Mouse (Mus musculus): ENCODE data around the gene Fer1l5. TPM values are rescaled to one million over a fixed set of nuclear protein-coding genes. Genes with fewer than 3 reads are reported as not detected.

Gene Fer1l5
- 0.15 and 0.34 TPM in 2 replicates for polyA plus RNA-seq (2015; fragmentation: Nextera tagmentation; extraction: Ambion mirVana)

DNA sequence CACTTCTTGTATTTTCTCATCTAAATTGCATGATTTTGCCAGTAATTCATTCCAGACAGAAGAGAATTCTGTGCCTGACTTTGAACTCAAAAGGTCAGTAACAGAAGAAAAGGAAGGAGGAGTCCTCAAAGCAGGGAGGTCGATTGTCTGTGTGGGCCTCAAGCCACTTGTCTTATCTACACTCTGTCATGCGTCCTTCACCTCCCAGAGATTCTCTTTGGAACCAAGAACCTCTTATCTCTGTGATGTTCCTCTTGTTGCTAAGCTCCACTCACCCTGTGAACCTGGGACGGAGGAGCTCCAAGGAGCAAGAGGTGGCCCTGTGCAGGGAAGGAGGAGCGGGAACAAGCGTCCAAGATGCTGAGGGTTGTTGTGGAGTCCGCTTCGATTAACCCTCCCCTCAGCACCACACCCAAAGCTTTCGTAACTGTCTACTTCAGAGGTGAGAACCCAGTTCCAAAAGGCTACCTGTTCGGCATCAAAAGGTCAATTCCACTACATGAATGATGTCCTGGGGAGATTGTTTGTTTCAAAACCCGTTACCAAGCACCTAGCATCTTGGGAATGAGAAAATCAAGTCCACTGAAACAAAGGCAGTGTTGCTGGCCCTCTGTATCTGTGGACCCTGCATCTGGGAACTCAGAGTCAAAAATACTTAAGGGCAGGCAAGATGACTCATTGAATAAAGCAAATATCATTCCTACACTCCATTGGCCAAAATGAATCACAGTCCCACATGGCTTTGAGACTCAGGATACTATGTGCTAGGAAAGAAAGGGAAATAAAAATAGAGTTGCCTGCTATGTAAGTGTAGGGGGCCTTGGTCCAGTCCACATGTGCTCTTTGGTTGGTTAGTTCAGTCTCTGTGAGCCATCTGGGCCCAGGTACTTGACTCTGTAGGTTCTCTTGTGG lies at the start of gene Fer1l5:
TSS of gene Fer1l5 (plus strand) at position 358 of the 912 bp plus-strand sequence.
- ATAC-seq (ENCODE audit: low read depth) = no peak
- H3K4me2 ChIP-seq (ENCODE audit: low read depth, low read length) = no peak within 1 kb of the TSS
- 49% methylated on average over 10 of the region's 10 CpGs for whole genome bisulfite sequencing (ENCODE audit: insufficient replicate concordance)

DNA sequence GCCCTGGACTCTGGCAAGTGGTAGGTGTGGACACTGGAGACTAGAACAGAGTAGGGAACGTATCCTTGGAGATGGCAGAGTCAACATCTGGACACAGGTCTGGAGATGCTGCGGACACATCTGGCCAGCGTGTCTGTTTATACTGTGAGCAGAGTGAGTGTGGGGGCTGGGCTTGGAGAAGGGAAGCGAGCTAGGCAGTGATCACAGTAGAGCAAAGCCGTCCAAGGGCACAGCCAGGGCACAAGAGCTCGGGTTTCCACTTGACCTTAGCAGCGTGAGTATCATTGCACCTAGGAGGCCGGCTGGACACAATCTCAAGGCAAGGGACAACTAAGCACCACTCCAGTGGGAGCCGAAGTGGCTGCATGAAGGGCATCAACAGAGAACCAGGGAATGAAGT lies 49.0 kb upstream of the Fer1l5 start:
- Histone ChIP-seq H3K4me3 (ENCODE audit: low read depth, low read length) (no peak overlapping the region), H3K27me3 (ENCODE audit: control insufficient read depth, insufficient read depth, low read depth, low read length) (no peaks in the 10 kb centered on the region), H3K36me3 (ENCODE audit: control insufficient read depth, insufficient read depth) (no peaks in the 10 kb centered on the region), H3K9ac (ENCODE audit: low read depth, low read length) (no peak overlapping the region), H3K27ac (ENCODE audit: low read length) (no peak overlapping the region), H3K9me3 (replicated peaks; ENCODE audit: control insufficient read depth, low read length) (no peaks in the 10 kb centered on the region), H3K4me2 (ENCODE audit: low read depth, low read length) (no peak overlapping the region), H3K4me1 (ENCODE audit: control insufficient read depth, low read depth, low read length) (no peaks in the 10 kb centered on the region)
- 56% methylated on average over 9 of the region's 9 CpGs for WGBS (ENCODE audit: insufficient replicate concordance)
- ATAC-seq (ENCODE audit: low read depth) = no peak

More for the DNA sequence above, at the start of gene Fer1l5:
- Histone ChIP-seq H3K36me3 (ENCODE audit: control insufficient read depth, insufficient read depth) (no peaks in the 10 kb centered on the region), H3K27ac (ENCODE audit: low read length) (no peak within 1 kb of the TSS), H3K9me3 (replicated peaks; ENCODE audit: control insufficient read depth, low read length) (no peaks in the 10 kb centered on the region), H3K4me3 (ENCODE audit: low read depth, low read length) (no peak within 1 kb of the TSS), H3K4me1 (ENCODE audit: control insufficient read depth, low read depth, low read length) (peaks cover 16% of the 10 kb centered on the region), H3K27me3 (ENCODE audit: control insufficient read depth, insufficient read depth, low read depth, low read length) (no peaks in the 10 kb centered on the region), H3K9ac (ENCODE audit: low read depth, low read length) (no peak within 1 kb of the TSS)

DNA sequence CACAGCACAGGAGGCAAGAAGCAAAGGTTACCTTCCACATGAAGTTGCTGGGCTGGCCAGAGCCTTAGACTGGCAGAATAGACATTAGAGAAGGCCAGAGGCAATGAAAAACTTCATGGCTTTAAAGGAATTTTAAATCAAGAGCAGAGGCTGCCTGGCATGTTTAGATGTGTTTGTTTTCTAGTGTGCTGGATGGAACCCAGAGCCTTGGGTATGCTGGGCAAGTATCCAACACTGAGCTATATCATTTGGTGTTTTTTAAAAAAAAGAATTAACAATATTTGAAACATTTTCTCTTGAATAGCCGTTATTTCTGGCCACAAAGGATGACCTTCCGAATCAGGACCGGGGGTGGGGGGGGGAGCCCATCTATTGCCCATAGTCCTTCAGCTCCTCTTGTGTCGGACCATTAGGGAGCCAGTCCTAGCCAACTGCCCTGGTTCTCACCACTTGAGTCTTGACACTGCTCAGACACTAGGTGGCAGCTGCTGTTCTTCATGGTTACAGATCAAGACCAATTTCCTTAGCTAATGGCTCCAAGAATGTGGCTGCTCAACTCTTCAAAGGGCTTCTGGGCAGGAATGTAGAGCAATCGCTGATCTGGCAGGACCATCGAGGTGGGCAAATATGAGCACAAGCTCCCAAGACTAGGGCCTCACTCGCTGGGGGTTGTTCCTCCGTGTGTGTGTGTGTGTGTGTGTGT lies 48.2 kb upstream of the Fer1l5 start:
- Histone ChIP-seq H3K27ac (ENCODE audit: low read length) (no peak overlapping the region), H3K4me3 (ENCODE audit: low read depth, low read length) (no peak overlapping the region), H3K9ac (ENCODE audit: low read depth, low read length) (no peak overlapping the region), H3K27me3 (ENCODE audit: control insufficient read depth, insufficient read depth, low read depth, low read length) (no peaks in the 10 kb centered on the region), H3K9me3 (replicated peaks; ENCODE audit: control insufficient read depth, low read length) (no peaks in the 10 kb centered on the region), H3K4me1 (ENCODE audit: control insufficient read depth, low read depth, low read length) (no peaks in the 10 kb centered on the region), H3K4me2 (ENCODE audit: low read depth, low read length) (no peak overlapping the region), H3K36me3 (ENCODE audit: control insufficient read depth, insufficient read depth) (no peaks in the 10 kb centered on the region)
- no peak for ATAC-seq (ENCODE audit: low read depth)
- WGBS (ENCODE audit: insufficient replicate concordance) = 33% methylated on average over 8 of the region's 8 CpGs

DNA sequence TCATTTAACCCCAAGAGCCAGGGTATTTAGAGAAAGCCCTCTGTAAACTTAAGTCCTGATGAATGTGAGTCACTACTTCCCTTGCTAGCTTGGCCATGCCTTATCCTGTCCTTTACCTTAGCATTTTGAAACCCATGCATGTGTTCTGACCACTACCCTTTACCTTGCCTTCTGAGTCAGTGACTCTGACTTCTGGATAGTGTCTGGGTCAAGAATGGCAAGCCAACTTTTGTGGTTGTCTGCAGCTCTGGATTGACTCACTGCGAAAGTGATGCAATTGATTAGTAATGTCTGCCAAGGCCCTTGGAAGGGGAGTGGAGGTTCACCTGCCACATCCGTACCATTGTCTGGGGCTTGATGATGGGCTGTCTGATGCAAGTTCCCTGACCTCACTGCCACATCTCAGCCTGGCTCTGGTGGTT lies 46.2 kb upstream of the Fer1l5 start:
- WGBS (ENCODE audit: insufficient replicate concordance) = 67% methylated on average over 2 of the region's 2 CpGs
- no peak for ATAC-seq (ENCODE audit: low read depth)
- Histone ChIP-seq H3K4me3 (ENCODE audit: low read depth, low read length) (no peak overlapping the region), H3K4me1 (ENCODE audit: control insufficient read depth, low read depth, low read length) (no peaks in the 10 kb centered on the region), H3K9me3 (replicated peaks; ENCODE audit: control insufficient read depth, low read length) (no peaks in the 10 kb centered on the region), H3K36me3 (ENCODE audit: control insufficient read depth, insufficient read depth) (no peaks in the 10 kb centered on the region), H3K27me3 (ENCODE audit: control insufficient read depth, insufficient read depth, low read depth, low read length) (no peaks in the 10 kb centered on the region), H3K27ac (ENCODE audit: low read length) (no peak overlapping the region), H3K4me2 (ENCODE audit: low read depth, low read length) (no peak overlapping the region), H3K9ac (ENCODE audit: low read depth, low read length) (no peak overlapping the region)

DNA sequence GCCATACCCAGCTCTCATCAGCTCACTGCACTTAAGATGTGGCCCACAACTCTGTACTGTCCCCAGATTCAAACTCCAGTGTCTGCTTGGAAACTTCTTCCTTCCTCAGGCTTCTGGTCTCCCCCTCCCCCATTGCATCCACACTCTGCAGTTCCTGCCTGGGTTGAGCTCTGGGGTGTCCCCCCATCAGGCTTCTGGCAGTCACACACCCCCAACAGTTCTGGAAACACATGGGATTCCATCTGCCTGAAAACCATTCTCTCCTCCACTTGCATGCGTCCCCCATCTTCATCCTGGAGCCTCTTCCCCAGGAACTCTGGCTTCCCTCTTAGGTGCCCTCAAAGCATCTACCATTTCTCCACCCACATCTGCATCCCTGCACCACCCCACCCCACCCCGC lies 45.3 kb upstream of the Fer1l5 start:
- Histone ChIP-seq H3K4me1 (ENCODE audit: control insufficient read depth, low read depth, low read length) (no peaks in the 10 kb centered on the region), H3K27me3 (ENCODE audit: control insufficient read depth, insufficient read depth, low read depth, low read length) (no peaks in the 10 kb centered on the region), H3K9ac (ENCODE audit: low read depth, low read length) (no peak overlapping the region), H3K4me3 (ENCODE audit: low read depth, low read length) (no peak overlapping the region), H3K27ac (ENCODE audit: low read length) (no peak overlapping the region), H3K4me2 (ENCODE audit: low read depth, low read length) (no peak overlapping the region), H3K36me3 (ENCODE audit: control insufficient read depth, insufficient read depth) (no peaks in the 10 kb centered on the region), H3K9me3 (replicated peaks; ENCODE audit: control insufficient read depth, low read length) (no peaks in the 10 kb centered on the region)
- 58% methylated on average over 2 of the region's 2 CpGs for WGBS (ENCODE audit: insufficient replicate concordance)
- no peak for ATAC-seq (ENCODE audit: low read depth)

DNA sequence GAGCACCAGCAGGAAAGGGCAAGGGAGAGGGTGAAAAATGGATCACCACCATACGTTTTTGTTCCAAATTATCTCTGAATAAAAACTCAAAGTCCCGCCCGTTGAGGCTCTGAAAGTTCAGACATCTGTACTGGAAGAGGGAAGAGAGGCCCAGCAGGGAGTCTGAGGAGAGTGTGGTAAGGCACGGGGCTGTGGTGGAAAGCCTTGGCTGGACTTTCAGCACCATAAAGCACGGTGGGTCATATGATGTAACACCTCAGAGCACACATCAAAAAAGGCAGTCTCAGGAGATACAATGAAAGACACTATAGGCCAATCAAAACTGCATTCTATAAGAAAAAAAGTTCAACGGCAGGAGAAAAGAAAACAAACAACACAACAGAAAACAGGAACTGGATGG lies 40.3 kb upstream of the Fer1l5 start:
- Histone ChIP-seq H3K36me3 (ENCODE audit: control insufficient read depth, insufficient read depth) (peaks cover 11% of the 10 kb centered on the region), H3K27me3 (ENCODE audit: control insufficient read depth, insufficient read depth, low read depth, low read length) (no peaks in the 10 kb centered on the region), H3K9me3 (replicated peaks; ENCODE audit: control insufficient read depth, low read length) (no peaks in the 10 kb centered on the region), H3K4me1 (ENCODE audit: control insufficient read depth, low read depth, low read length) (no peaks in the 10 kb centered on the region; the same call in 1 of the 2 replicates), H3K4me3 (ENCODE audit: low read depth, low read length) (no peak overlapping the region), H3K27ac (ENCODE audit: low read length) (no peak overlapping the region), H3K4me2 (ENCODE audit: low read depth, low read length) (no peak overlapping the region), H3K9ac (ENCODE audit: low read depth, low read length) (no peak overlapping the region)
- ATAC-seq (ENCODE audit: low read depth) = no peak
- WGBS (ENCODE audit: insufficient replicate concordance) = 56% methylated on average over 6 of the region's 6 CpGs

GRCm38 (mm10) chr1:36332955-36333887 lies 38.9 kb upstream of the Fer1l5 start:
- 72% methylated on average over 14 of the region's 14 CpGs for WGBS (ENCODE audit: insufficient replicate concordance)
- H3K27ac ChIP-seq (ENCODE audit: low read length) = no peak overlapping the region

GRCm38 (mm10) chr1:36342547-36342946 lies 29.5 kb upstream of the Fer1l5 start:
- Histone ChIP-seq H3K27me3 (ENCODE audit: control insufficient read depth, insufficient read depth, low read depth, low read length) (no peaks in the 10 kb centered on the region), H3K27ac (ENCODE audit: low read length) (no peak overlapping the region), H3K4me1 (ENCODE audit: control insufficient read depth, low read depth, low read length) (no peaks in the 10 kb centered on the region), H3K4me2 (ENCODE audit: low read depth, low read length) (no peak overlapping the region), H3K4me3 (ENCODE audit: low read depth, low read length) (no peak overlapping the region), H3K9ac (ENCODE audit: low read depth, low read length) (no peak overlapping the region), H3K9me3 (replicated peaks; ENCODE audit: control insufficient read depth, low read length) (no peaks in the 10 kb centered on the region), H3K36me3 (ENCODE audit: control insufficient read depth, insufficient read depth) (peaks cover 62% of the 10 kb centered on the region)
- WGBS (ENCODE audit: insufficient replicate concordance) = 75% methylated on average over 6 of the region's 6 CpGs
- ATAC-seq (ENCODE audit: low read depth) = no peak

More at GRCm38 (mm10) chr1:36332955-36333887, 38.9 kb upstream of the Fer1l5 start:
- peaks cover 24% of the 10 kb centered on the region for H3K36me3 ChIP-seq (ENCODE audit: control insufficient read depth, insufficient read depth)
- H3K4me3 ChIP-seq (ENCODE audit: low read depth, low read length) = no peak overlapping the region
- no peaks in the 10 kb centered on the region; the same call in 1 of the 2 replicates for H3K4me1 ChIP-seq (ENCODE audit: control insufficient read depth, low read depth, low read length)
- no peaks in the 10 kb centered on the region for H3K27me3 ChIP-seq (ENCODE audit: control insufficient read depth, insufficient read depth, low read depth, low read length)
- H3K4me2 ChIP-seq (ENCODE audit: low read depth, low read length) = no peak overlapping the region
- H3K9ac ChIP-seq (ENCODE audit: low read depth, low read length) = no peak overlapping the region
- peak; percentile 73 for ATAC-seq (ENCODE audit: low read depth)
- H3K9me3 ChIP-seq (replicated peaks; ENCODE audit: control insufficient read depth, low read length) = no peaks in the 10 kb centered on the region
